Mouse (Mus musculus): ENCODE results near the gene Klhl32. TPM values are rescaled to one million over a fixed set of nuclear protein-coding genes. Genes with fewer than 3 reads are reported as not detected.

Klhl32 gene
- 2.2 and 4.0 TPM in 2 replicates for polyA plus RNA-seq (2012; rRNA removed)

GRCm38 (mm10) chr4:24850401-24851325 lies at the start of gene Klhl32:
TSS of gene Klhl32 (minus strand) at chr4:24851124.

GRCm38 (mm10) chr4:24897851-24898515 lies 47.1 kb upstream of the Klhl32 start, which contains the start of gene Ndufaf4:
TSS of gene Ndufaf4 (plus strand) at chr4:24898083.

Other genes starting within 250 kb of the Klhl32 start
- 2.1 and 3.2 TPM in 2 replicates for gene Ndufaf4, start 47.0 kb upstream of the Klhl32 start, polyA plus RNA-seq (2012; rRNA removed)
- 6.9 and 8.4 TPM in 2 replicates for gene Gpr63, start 115.3 kb upstream of the Klhl32 start, polyA plus RNA-seq (2012; rRNA removed)

Data from ovary, adult 2 months (tissue).